Mouse (Mus musculus): ENCODE measurements around the gene Gm28553.
"Not testable (repeated sequence)": the region's sequence is repeated elsewhere in the genome, so short reads cannot be mapped to it uniquely, and the experiment has no call there.

Gene Gm28553

GRCm38 (mm10) chrY:48856197-48856596, at the start of gene Gm28553:
Gene Gm28553, plus strand, starts transcription at chrY:48856497.
- not testable (repeated sequence) for DNase-seq (ENCODE audit: low spot score in 2 of 2)

Measured in spleen, postnatal 14 days (tissue).